Mouse (Mus musculus): ENCODE measurements around the gene Ak2. TPM values are rescaled to one million over a fixed set of nuclear protein-coding genes. Genes with fewer than 3 reads are reported as not detected.

Gene Ak2
- polyA plus RNA-seq, 1 experiment, result 54.3 TPM

GRCm38 (mm10) chr4:129013151-129013864 lies 21.6 kb downstream of the Ak2 start:
- no peak for TF ChIP-seq CTCF (IDR thresholded peaks at IDR 0.05; ENCODE audit: borderline replicate concordance, extremely low read depth, insufficient read depth, insufficient read length)
- TF ChIP-seq POLR2A (IDR thresholded peaks at IDR 0.05; ENCODE audit: borderline replicate concordance, extremely low read depth, insufficient read depth, insufficient read length, poor library complexity, severe bottlenecking), result no peak
- DNase-seq (ENCODE audit: low read depth), result no peak

- TF ChIP-seq POLR2A (IDR thresholded peaks at IDR 0.05; ENCODE audit: borderline replicate concordance, extremely low read depth, insufficient read depth, insufficient read length, poor library complexity, severe bottlenecking) (no peak), CTCF (IDR thresholded peaks at IDR 0.05; ENCODE audit: borderline replicate concordance, extremely low read depth, insufficient read depth, insufficient read length) (no peak)
- no peak for DNase-seq (ENCODE audit: low read depth)
Measured at GRCm38 (mm10) chr4:129016329-129016728, 24.6 kb downstream of the Ak2 start.

GRCm38 (mm10) chr4:129017150-129017549 lies 25.4 kb downstream of the Ak2 start:
- TF ChIP-seq CTCF (IDR thresholded peaks at IDR 0.05; ENCODE audit: borderline replicate concordance, extremely low read depth, insufficient read depth, insufficient read length), result no peak
- no peak for TF ChIP-seq POLR2A (IDR thresholded peaks at IDR 0.05; ENCODE audit: borderline replicate concordance, extremely low read depth, insufficient read depth, insufficient read length, poor library complexity, severe bottlenecking)
- no peak for DNase-seq (ENCODE audit: low read depth)

- TF ChIP-seq CTCF (IDR thresholded peaks at IDR 0.05; ENCODE audit: borderline replicate concordance, extremely low read depth, insufficient read depth, insufficient read length), result no peak
- no peak for TF ChIP-seq POLR2A (IDR thresholded peaks at IDR 0.05; ENCODE audit: borderline replicate concordance, extremely low read depth, insufficient read depth, insufficient read length, poor library complexity, severe bottlenecking)
- DNase-seq (ENCODE audit: low read depth), result no peak
Measured at GRCm38 (mm10) chr4:129018788-129019435, 27.2 kb downstream of the Ak2 start.

- DNase-seq (ENCODE audit: low read depth), result peak; percentile 35
- TF ChIP-seq CTCF (IDR thresholded peaks at IDR 0.05; ENCODE audit: borderline replicate concordance, extremely low read depth, insufficient read depth, insufficient read length) (no peak), POLR2A (IDR thresholded peaks at IDR 0.05; ENCODE audit: borderline replicate concordance, extremely low read depth, insufficient read depth, insufficient read length, poor library complexity, severe bottlenecking) (no peak)
Measured at GRCm38 (mm10) chr4:129019788-129020187, 28.0 kb downstream of the Ak2 start.

GRCm38 (mm10) chr4:129020454-129020853 lies 28.7 kb downstream of the Ak2 start:
- TF ChIP-seq POLR2A (IDR thresholded peaks at IDR 0.05; ENCODE audit: borderline replicate concordance, extremely low read depth, insufficient read depth, insufficient read length, poor library complexity, severe bottlenecking) (no peak), CTCF (IDR thresholded peaks at IDR 0.05; ENCODE audit: borderline replicate concordance, extremely low read depth, insufficient read depth, insufficient read length) (no peak)
- DNase-seq (ENCODE audit: low read depth), result peak; percentile 81

GRCm38 (mm10) chr4:129021426-129021825 lies 29.7 kb downstream of the Ak2 start:
- no peak for DNase-seq (ENCODE audit: low read depth)
- TF ChIP-seq POLR2A (IDR thresholded peaks at IDR 0.05; ENCODE audit: borderline replicate concordance, extremely low read depth, insufficient read depth, insufficient read length, poor library complexity, severe bottlenecking) (no peak), CTCF (IDR thresholded peaks at IDR 0.05; ENCODE audit: borderline replicate concordance, extremely low read depth, insufficient read depth, insufficient read length) (no peak)

- DNase-seq (ENCODE audit: low read depth), result no peak
- no peak for TF ChIP-seq CTCF (IDR thresholded peaks at IDR 0.05; ENCODE audit: borderline replicate concordance, extremely low read depth, insufficient read depth, insufficient read length)
- TF ChIP-seq POLR2A (IDR thresholded peaks at IDR 0.05; ENCODE audit: borderline replicate concordance, extremely low read depth, insufficient read depth, insufficient read length, poor library complexity, severe bottlenecking), result no peak
Measured at GRCm38 (mm10) chr4:129021886-129022285, 30.1 kb downstream of the Ak2 start.

- DNase-seq (ENCODE audit: low read depth), result no peak
- no peak for TF ChIP-seq POLR2A (IDR thresholded peaks at IDR 0.05; ENCODE audit: borderline replicate concordance, extremely low read depth, insufficient read depth, insufficient read length, poor library complexity, severe bottlenecking)
- no peak for TF ChIP-seq CTCF (IDR thresholded peaks at IDR 0.05; ENCODE audit: borderline replicate concordance, extremely low read depth, insufficient read depth, insufficient read length)
Measured at GRCm38 (mm10) chr4:129023884-129024283, 32.1 kb downstream of the Ak2 start.

- peak; percentile 62 for DNase-seq (ENCODE audit: low read depth)
- TF ChIP-seq CTCF (IDR thresholded peaks at IDR 0.05; ENCODE audit: borderline replicate concordance, extremely low read depth, insufficient read depth, insufficient read length), result no peak
- TF ChIP-seq POLR2A (IDR thresholded peaks at IDR 0.05; ENCODE audit: borderline replicate concordance, extremely low read depth, insufficient read depth, insufficient read length, poor library complexity, severe bottlenecking), result no peak
Measured at GRCm38 (mm10) chr4:129024775-129025174, 33.0 kb downstream of the Ak2 start.

GRCm38 (mm10) chr4:129025707-129026106 lies 33.9 kb downstream of the Ak2 start:
- no peak for DNase-seq (ENCODE audit: low read depth)

GRCm38 (mm10) chr4:129030746-129031145 lies 39.0 kb downstream of the Ak2 start:
- no peak for TF ChIP-seq POLR2A (IDR thresholded peaks at IDR 0.05; ENCODE audit: borderline replicate concordance, extremely low read depth, insufficient read depth, insufficient read length, poor library complexity, severe bottlenecking)
- TF ChIP-seq CTCF (IDR thresholded peaks at IDR 0.05; ENCODE audit: borderline replicate concordance, extremely low read depth, insufficient read depth, insufficient read length), result no peak
- no peak for DNase-seq (ENCODE audit: low read depth)

More at GRCm38 (mm10) chr4:129025707-129026106, 33.9 kb downstream of the Ak2 start:
- TF ChIP-seq CTCF (IDR thresholded peaks at IDR 0.05; ENCODE audit: borderline replicate concordance, extremely low read depth, insufficient read depth, insufficient read length) (no peak), POLR2A (IDR thresholded peaks at IDR 0.05; ENCODE audit: borderline replicate concordance, extremely low read depth, insufficient read depth, insufficient read length, poor library complexity, severe bottlenecking) (no peak)

Data from brain, embryonic 14.5 days (tissue).